Mouse (Mus musculus): Measurements from ENCODE around the gene Wiz.

- TF ChIP-seq TAL1 (conservative IDR thresholded peaks at IDR 0.05; ENCODE audit: low read depth, low read length): no peak
- no peak for TF ChIP-seq CTCF (IDR thresholded peaks at IDR 0.05; ENCODE audit: low read depth, low read length)
Observed at GRCm38 (mm10) chr17:32415417-32416020, 26.3 kb upstream of the Wiz start.

Data from G1E (cell line).